Mouse (Mus musculus): ENCODE data around the gene Olfr66. TPM values are rescaled to one million over a fixed set of nuclear protein-coding genes. Genes with fewer than 3 reads are reported as not detected.

The Olfr66 gene
- polyA plus RNA-seq (2012; rRNA removed), result not detected in 2 replicates

GRCm38 (mm10) chr7:103886152-103886551 lies at the start of gene Olfr66:
TSS of gene Olfr66 (minus strand) at chr7:103886252.

DNA sequence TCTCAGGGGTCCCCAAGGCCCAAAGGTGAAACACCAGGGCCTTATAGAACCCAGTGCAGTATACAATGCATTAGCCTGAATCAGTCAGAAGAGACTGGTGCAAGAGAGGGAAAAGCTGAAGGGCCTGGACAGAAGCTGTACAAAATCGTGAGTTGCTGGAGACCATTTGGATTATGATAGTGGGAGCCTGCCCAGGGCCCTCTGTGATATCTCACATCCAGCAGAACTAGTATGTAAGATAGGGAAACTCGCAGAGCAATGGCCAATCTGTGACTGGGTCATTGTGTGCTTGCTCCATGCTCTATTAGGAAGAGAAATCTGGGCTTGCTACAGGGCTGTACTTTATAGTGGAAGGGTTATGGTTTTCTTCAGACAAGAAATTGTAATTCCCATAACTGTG lies 48.2 kb upstream of the Olfr66 start, which contains the start of gene Olfr632:
Gene Olfr632 (plus strand): TSS at position 84 of the 400 bp plus-strand sequence.

DNA sequence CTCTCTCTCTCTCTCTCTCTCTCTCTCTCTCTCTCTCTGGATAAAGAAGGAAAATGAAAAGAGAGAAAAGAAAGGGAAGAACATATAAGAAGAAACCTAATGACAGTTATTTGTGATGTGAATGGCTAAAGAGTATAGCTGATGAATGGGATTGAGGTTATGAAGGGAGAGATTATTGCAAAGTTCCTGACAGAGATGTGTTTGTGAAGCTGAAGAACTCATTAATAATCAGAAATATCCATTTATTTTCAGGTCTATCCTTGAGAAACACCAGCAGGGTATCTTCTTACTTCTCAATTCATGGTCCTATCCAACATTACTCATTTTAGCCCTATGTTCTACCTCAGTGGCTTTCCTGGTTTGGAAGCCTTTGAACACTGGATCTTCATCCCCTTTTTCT lies 42.5 kb upstream of the Olfr66 start, which contains the start of gene Olfr631:
Gene Olfr631 (plus strand): TSS at position 301 of the 400 bp plus-strand sequence.

GRCm38 (mm10) chr7:103903187-103903586 lies 17.1 kb upstream of the Olfr66 start, which contains the start of gene Olfr65:
TSS of gene Olfr65 (plus strand) at chr7:103903487.

DNA sequence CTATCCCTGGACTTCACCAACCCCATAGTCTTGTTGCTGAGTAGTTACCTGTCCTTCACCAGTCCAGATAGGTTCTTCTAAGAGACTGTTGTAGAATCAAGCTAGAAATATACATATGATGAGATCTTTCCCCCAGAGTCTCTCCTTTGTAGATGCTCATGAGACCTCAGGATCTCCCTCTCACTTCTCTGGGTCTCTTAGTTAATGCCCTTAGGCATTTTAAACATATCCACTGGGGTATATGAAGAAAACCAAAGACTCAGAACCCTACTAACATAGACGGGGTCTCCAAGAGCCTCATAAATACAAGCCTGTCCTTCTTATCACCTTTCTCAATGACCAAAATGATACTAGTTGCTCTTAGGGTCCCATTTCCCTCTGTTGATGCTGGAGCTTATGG lies 8.3 kb upstream of the Olfr66 start, which contains the start of gene Olfr64:
Gene Olfr64 (minus strand): TSS at position 101 of the 400 bp plus-strand sequence.

GRCm38 (mm10) chr7:103853090-103853489 lies 33.0 kb downstream of the Olfr66 start, which contains the start of gene Hbb-y:
TSS of gene Hbb-y (minus strand) at chr7:103853216.

GRCm38 (mm10) chr7:103843034-103843433 lies 43.0 kb downstream of the Olfr66 start, which contains the start of gene Hbb-bh1:
TSS of gene Hbb-bh1 (minus strand) at chr7:103843164.

DNA sequence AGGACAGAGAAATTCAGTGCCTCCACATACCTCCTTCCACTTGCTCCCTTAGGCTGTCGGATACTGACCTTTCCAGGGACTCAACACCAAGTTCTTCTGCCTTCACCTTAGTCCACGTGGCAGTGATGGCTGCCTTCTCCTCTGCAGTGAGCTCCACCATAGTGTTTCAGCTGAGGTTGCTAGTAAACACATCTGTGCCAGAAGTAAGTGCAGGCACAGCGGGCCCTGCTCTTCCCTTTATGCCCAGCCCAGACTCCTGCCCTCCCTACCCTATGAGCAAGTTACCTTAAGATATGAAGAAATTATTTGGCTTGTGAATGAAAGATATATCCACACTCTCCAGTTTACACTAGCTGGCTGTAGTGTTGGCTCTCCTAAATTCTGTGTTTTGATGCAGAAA lies 45.8 kb downstream of the Olfr66 start, which contains the start of gene Hbb-bh2:
Gene Hbb-bh2 (minus strand): TSS at position 253 of the 400 bp plus-strand sequence.

Other genes with a start within 250 kb of the Olfr66 start
- gene Olfr622, start 243.6 kb downstream of the Olfr66 start, polyA plus RNA-seq (2012; rRNA removed), result not detected in 2 replicates
- not detected in 2 replicates for gene Olfr623, start 222.6 kb downstream of the Olfr66 start, polyA plus RNA-seq (2012; rRNA removed)
- gene Olfr624, start 215.1 kb downstream of the Olfr66 start, polyA plus RNA-seq (2012; rRNA removed), result not detected in 2 replicates
- gene Olfr625-ps1, start 203.5 kb downstream of the Olfr66 start, polyA plus RNA-seq (2012; rRNA removed), result not detected in 2 replicates
- not detected in 2 replicates for gene Olfr243, start 171.6 kb downstream of the Olfr66 start, polyA plus RNA-seq (2012; rRNA removed)
- gene Olfr628, start 155.9 kb downstream of the Olfr66 start, polyA plus RNA-seq (2012; rRNA removed), result not detected in 2 replicates
- gene Olfr629, start 141.3 kb downstream of the Olfr66 start, polyA plus RNA-seq (2012; rRNA removed), result not detected in 2 replicates
- not detected in 2 replicates for gene Olfr630, start 128.9 kb downstream of the Olfr66 start, polyA plus RNA-seq (2012; rRNA removed)
- gene Olfr69, start 114.7 kb downstream of the Olfr66 start, polyA plus RNA-seq (2012; rRNA removed), result not detected in 2 replicates
- not detected in 2 replicates for gene Olfr68, start 106.6 kb downstream of the Olfr66 start, polyA plus RNA-seq (2012; rRNA removed)
- gene Olfr67, start 94.4 kb downstream of the Olfr66 start, polyA plus RNA-seq (2012; rRNA removed), result not detected in 2 replicates
- 4.5 and 10.0 TPM in 2 replicates for gene Hbb-bt, start 72.3 kb downstream of the Olfr66 start, polyA plus RNA-seq (2012; rRNA removed)
- 47.8 and 134 TPM in 2 replicates for gene Hbb-bs, start 58.2 kb downstream of the Olfr66 start, polyA plus RNA-seq (2012; rRNA removed)
- not detected in 2 replicates for gene Hbb-bh2, start 45.7 kb downstream of the Olfr66 start, polyA plus RNA-seq (2012; rRNA removed)
- gene Hbb-bh1, start 43.1 kb downstream of the Olfr66 start, polyA plus RNA-seq (2012; rRNA removed), result not detected in 2 replicates
- not detected in 2 replicates for gene Hbb-y, start 33.0 kb downstream of the Olfr66 start, polyA plus RNA-seq (2012; rRNA removed)
- not detected in 2 replicates for gene Olfr64, start 8.2 kb upstream of the Olfr66 start, polyA plus RNA-seq (2012; rRNA removed)
- gene Olfr65, start 17.2 kb upstream of the Olfr66 start, polyA plus RNA-seq (2012; rRNA removed), result not detected in 2 replicates
- not detected in 2 replicates for gene Olfr631, start 42.6 kb upstream of the Olfr66 start, polyA plus RNA-seq (2012; rRNA removed)
- not detected in 2 replicates for gene Olfr632, start 48.1 kb upstream of the Olfr66 start, polyA plus RNA-seq (2012; rRNA removed)
- gene Olfr633, start 58.2 kb upstream of the Olfr66 start, polyA plus RNA-seq (2012; rRNA removed), result not detected in 2 replicates
- gene Olfr635, start 84.9 kb upstream of the Olfr66 start, polyA plus RNA-seq (2012; rRNA removed), result not detected in 2 replicates
- not detected in 2 replicates for gene Olfr638, start 112.5 kb upstream of the Olfr66 start, polyA plus RNA-seq (2012; rRNA removed)
- not detected in 2 replicates for gene Olfr639, start 131.1 kb upstream of the Olfr66 start, polyA plus RNA-seq (2012; rRNA removed)
- gene Olfr640, start 139.3 kb upstream of the Olfr66 start, polyA plus RNA-seq (2012; rRNA removed), result not detected in 2 replicates
- gene Olfr641, start 149.2 kb upstream of the Olfr66 start, polyA plus RNA-seq (2012; rRNA removed), result not detected in 2 replicates
- gene Olfr642, start 166.4 kb upstream of the Olfr66 start, polyA plus RNA-seq (2012; rRNA removed), result not detected in 2 replicates
- gene 4930516K23Rik, start 175.2 kb upstream of the Olfr66 start, polyA plus RNA-seq (2012; rRNA removed), result not detected in 2 replicates
- not detected in 2 replicates for gene Olfr644, start 185.6 kb upstream of the Olfr66 start, polyA plus RNA-seq (2012; rRNA removed)
- gene Olfr645, start 199.2 kb upstream of the Olfr66 start, polyA plus RNA-seq (2012; rRNA removed), result not detected in 2 replicates
- not detected in 2 replicates for gene Olfr646, start 218.6 kb upstream of the Olfr66 start, polyA plus RNA-seq (2012; rRNA removed)
- gene Ubqln5, start 243.6 kb upstream of the Olfr66 start, polyA plus RNA-seq (2012; rRNA removed), result not detected in 2 replicates